Mouse (Mus musculus) T-helper 1 cell (primary cell): ENCODE measurements around the gene Ercc2.

Experiments
- in situ Hi-C: fragments of 300-600 bp; cut with MboI, MseI; formaldehyde crosslinking; loops from one replicate; pipeline ENCODE4 v1.15.1; 2025; ENCODE audit warnings: high pct_unique_total_duplicates

The Ercc2 gene

GRCm38 (mm10) chr7:19404476-19404875 is 22.7 kb downstream of the Ercc2 start, which contains the start of gene Ckm:
Gene Ckm, plus strand, starts transcription at chr7:19404776.
- in situ Hi-C loops = no loop called here

GRCm38 (mm10) chr7:19405417-19405816 is 23.6 kb downstream of the Ercc2 start:
- in situ Hi-C loops = no loop called here

- in situ Hi-C loops = loop anchor here (5.0 kb wide), 1 partner anchor 88 kb away; no protein-coding TSS in a partner anchor
These were observed 27.9 kb downstream of the Ercc2 start for GRCm38 (mm10) chr7:19409753-19410152.

GRCm38 (mm10) chr7:19410766-19411344 is 29.0 kb downstream of the Ercc2 start:
- in situ Hi-C loops = loop anchor here (5.0 kb wide), 1 partner anchor 86 kb away; no protein-coding TSS in a partner anchor

- in situ Hi-C loops = loop anchor here (5.0 kb wide), 1 partner anchor 86 kb away; no protein-coding TSS in a partner anchor
These were observed 30.0 kb downstream of the Ercc2 start for GRCm38 (mm10) chr7:19411783-19412182.

- in situ Hi-C loops = loop anchor here (5.0 kb wide), 1 partner anchor 84 kb away; no protein-coding TSS in a partner anchor
These were observed 31.7 kb downstream of the Ercc2 start for GRCm38 (mm10) chr7:19413525-19413924.

GRCm38 (mm10) chr7:19416590-19416989 is 34.8 kb downstream of the Ercc2 start:
- in situ Hi-C loops = no loop called here

- in situ Hi-C loops = no loop called here
These were observed 38.3 kb downstream of the Ercc2 start for GRCm38 (mm10) chr7:19420121-19420520.

- in situ Hi-C loops = no loop called here
These were observed 39.2 kb downstream of the Ercc2 start for GRCm38 (mm10) chr7:19420821-19421636.

- in situ Hi-C loops = no loop called here
These were observed 41.3 kb downstream of the Ercc2 start for GRCm38 (mm10) chr7:19423083-19423482.

- in situ Hi-C loops = no loop called here
These were observed 42.2 kb downstream of the Ercc2 start for GRCm38 (mm10) chr7:19424051-19424450.

GRCm38 (mm10) chr7:19426349-19426748 is 44.5 kb downstream of the Ercc2 start:
- in situ Hi-C loops = no loop called here

GRCm38 (mm10) chr7:19426888-19427287 is 45.1 kb downstream of the Ercc2 start:
- in situ Hi-C loops = no loop called here

- in situ Hi-C loops = no loop called here
These were observed 46.3 kb downstream of the Ercc2 start for GRCm38 (mm10) chr7:19427999-19428650.

- in situ Hi-C loops = no loop called here
These were observed 47.9 kb downstream of the Ercc2 start for GRCm38 (mm10) chr7:19429726-19430125.

GRCm38 (mm10) chr7:19430402-19430801 is 48.6 kb downstream of the Ercc2 start:
- in situ Hi-C loops = no loop called here

GRCm38 (mm10) chr7:19432475-19432874 is 50.7 kb downstream of the Ercc2 start:
- in situ Hi-C loops = no loop called here

- in situ Hi-C loops = no loop called here
These were observed 54.5 kb downstream of the Ercc2 start for GRCm38 (mm10) chr7:19436276-19436675.

GRCm38 (mm10) chr7:19437048-19437447 is 55.2 kb downstream of the Ercc2 start:
- in situ Hi-C loops = no loop called here

GRCm38 (mm10) chr7:19441448-19442091 is 59.8 kb downstream of the Ercc2 start:
- in situ Hi-C loops = no loop called here

- in situ Hi-C loops = no loop called here
These were observed 61.5 kb downstream of the Ercc2 start for GRCm38 (mm10) chr7:19443344-19443743.

GRCm38 (mm10) chr7:19444801-19445200 is 63.0 kb downstream of the Ercc2 start:
- in situ Hi-C loops = no loop called here
